Mouse (Mus musculus) lung, postnatal 0 days (tissue): Measurements from ENCODE around the gene Gm20388.

ENCODE experiments used
- CTCF ChIP-seq: IDR thresholded peaks from 2 replicates; pipeline ENCODE4 v1.5.1; 2016; ENCODE audit warnings: antibody characterized with exemption, mild to moderate bottlenecking
- EP300 ChIP-seq: IDR thresholded peaks from 2 replicates; pipeline ENCODE4 v1.6.1; 2016; ENCODE audit warnings: antibody characterized with exemption, mild to moderate bottlenecking, control low read depth

DNA sequence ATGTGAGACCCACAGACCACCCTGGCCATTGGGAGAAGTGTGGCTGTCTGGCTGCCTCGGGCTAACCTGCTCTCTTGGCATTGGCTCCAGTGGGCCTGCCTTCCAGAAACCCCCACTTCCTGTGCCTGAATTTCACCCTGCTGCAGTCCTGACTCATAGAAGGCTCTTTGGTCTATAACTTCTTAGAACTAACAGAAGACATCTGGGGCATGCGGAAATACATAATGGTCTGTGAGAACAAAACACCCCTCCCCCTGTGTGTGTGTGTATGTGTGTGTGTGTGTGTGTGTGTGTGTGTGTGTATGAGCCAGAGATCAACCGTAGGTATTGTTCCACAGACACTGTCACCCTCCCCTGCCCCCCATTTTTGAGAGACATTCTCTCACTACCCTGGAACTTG is 152.7 kb downstream of the Gm20388 start:
- TF ChIP-seq EP300 (no peak), CTCF (no peak)
